In the genomic region with DNA sequence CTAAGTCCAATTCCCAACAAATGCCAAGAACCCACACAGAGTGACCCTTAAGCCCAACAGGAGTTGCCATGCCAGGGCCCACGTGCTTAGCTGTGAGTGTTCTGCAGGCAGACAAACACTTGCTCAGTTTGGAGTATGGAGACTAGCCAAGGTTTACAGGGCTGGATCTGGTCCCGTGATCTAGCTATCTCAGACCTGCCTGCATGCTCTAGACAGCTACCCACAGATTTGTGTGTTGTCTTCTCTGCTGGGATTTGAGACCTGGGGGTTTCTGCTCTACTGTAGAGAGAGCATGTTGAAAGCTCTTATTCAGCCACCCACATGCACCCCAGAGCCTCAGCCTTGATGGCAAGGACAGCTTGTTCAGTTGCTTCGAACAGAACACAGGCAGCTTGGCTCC, we compare ENCODE assay signal across 9 mouse cellular contexts. TPM values are rescaled to one million over a fixed set of nuclear protein-coding genes. Genes with fewer than 3 reads are reported as not detected.
DNase-seq lines count a peak whose midpoint lies in the region; ATAC-seq and TF ChIP-seq lines count a peak whose summit lies in the region.
"Had no signal": no experiment of that assay in that cellular context is flagged by ENCODE, and none has a peak within 500 bp of the region (broad histone marks: within the 10 kb centered on the region; RNA-seq: fewer than 3 reads in every experiment).

No protein-coding gene starts in this region.

- TF ChIP-seq EP300 in heart, postnatal 0 days (IDR thresholded peaks at IDR 0.05; ENCODE audit: low read depth), result no peak

- no peak overlapping the region for H3K9ac ChIP-seq in kidney, embryonic 15.5 days
- H3K9ac ChIP-seq in heart, postnatal 0 days (replicated peaks; ENCODE audit: low read depth, low read length), result no peak overlapping the region
- no peak overlapping the region for H3K9ac ChIP-seq in lung, embryonic 16.5 days (ENCODE audit: low read length)
- H3K9ac ChIP-seq: heart, embryonic 13.5 days had no signal

- no peak for ATAC-seq in kidney, embryonic 15.5 days (replicated peaks; ENCODE audit: low FRiP score)
- ATAC-seq in heart, postnatal 0 days (ENCODE audit: insufficient read depth, low read depth), result peak; percentile 59; the same call in 1 of the 2 replicates
- ATAC-seq in lung, embryonic 16.5 days (ENCODE audit: low read depth), result peak; percentile 70

- H3K4me3 ChIP-seq in kidney, embryonic 15.5 days (replicated peaks), result no peak overlapping the region
- no peak overlapping the region for H3K4me3 ChIP-seq in heart, postnatal 0 days (ENCODE audit: low read depth, low read length)
- no peak overlapping the region for H3K4me3 ChIP-seq in lung, embryonic 16.5 days (ENCODE audit: low read length)
- H3K4me3 ChIP-seq: heart, embryonic 13.5 days had no signal

- H3K36me3 ChIP-seq in kidney, embryonic 15.5 days, result no peaks in the 10 kb centered on the region
- no peaks in the 10 kb centered on the region for H3K36me3 ChIP-seq in heart, postnatal 0 days (replicated peaks; ENCODE audit: control insufficient read depth, insufficient read depth, low read length)
- no peaks in the 10 kb centered on the region for H3K36me3 ChIP-seq in lung, embryonic 16.5 days (ENCODE audit: control insufficient read depth, insufficient read depth, low read length)
- H3K36me3 ChIP-seq: heart, embryonic 13.5 days had no signal

- no peaks in the 10 kb centered on the region for H3K9me3 ChIP-seq in kidney, embryonic 15.5 days (replicated peaks)
- no peaks in the 10 kb centered on the region for H3K9me3 ChIP-seq in heart, postnatal 0 days (replicated peaks; ENCODE audit: control insufficient read depth, low read length)
- no peaks in the 10 kb centered on the region for H3K9me3 ChIP-seq in lung, embryonic 16.5 days (ENCODE audit: control insufficient read depth, low read length)
- H3K9me3 ChIP-seq: heart, embryonic 13.5 days had no signal

- WGBS in kidney, embryonic 15.5 days, result 76% methylated on average over 3 of the region's 3 CpGs
- 29% methylated on average over 3 of the region's 3 CpGs for WGBS in heart, postnatal 0 days
- WGBS in lung, embryonic 16.5 days, result 38% methylated on average over 3 of the region's 3 CpGs

- H3K27ac ChIP-seq in kidney, embryonic 15.5 days, result no peak overlapping the region
- 0 out of 2 replicates have a peak overlapping the region, but pooled peaks have one; percentile 23 for H3K27ac ChIP-seq in heart, postnatal 0 days (ENCODE audit: low read depth)
- H3K27ac ChIP-seq in lung, embryonic 16.5 days (ENCODE audit: low read length), result peak overlapping the region; percentile 78
- H3K27ac ChIP-seq: heart, embryonic 13.5 days had no signal

- no peak overlapping the region for H3K4me2 ChIP-seq in kidney, embryonic 15.5 days
- no peak overlapping the region for H3K4me2 ChIP-seq in heart, postnatal 0 days (ENCODE audit: low read depth, low read length)
- no peak overlapping the region for H3K4me2 ChIP-seq in lung, embryonic 16.5 days (ENCODE audit: low read depth, low read length)
- H3K4me2 ChIP-seq: heart, embryonic 13.5 days had no signal

- peaks cover 20% of the 10 kb centered on the region for H3K4me1 ChIP-seq in kidney, embryonic 15.5 days
- H3K4me1 ChIP-seq in heart, postnatal 0 days (ENCODE audit: control insufficient read depth, insufficient read depth), result peaks cover 18% of the 10 kb centered on the region
- H3K4me1 ChIP-seq in lung, embryonic 16.5 days (replicated peaks; ENCODE audit: control insufficient read depth, insufficient read depth, low read length), result peaks cover 49% of the 10 kb centered on the region

- H3K27me3 ChIP-seq in kidney, embryonic 15.5 days, result no peaks in the 10 kb centered on the region
- no peaks in the 10 kb centered on the region for H3K27me3 ChIP-seq in heart, postnatal 0 days (ENCODE audit: control insufficient read depth, insufficient read depth, low read length)
- H3K27me3 ChIP-seq in lung, embryonic 16.5 days (ENCODE audit: control insufficient read depth, insufficient read depth, low read depth, low read length), result no peaks in the 10 kb centered on the region

- no peak for TF ChIP-seq CTCF in heart, postnatal 0 days (IDR thresholded peaks at IDR 0.05; ENCODE audit: low read depth)

- DNase-seq in adrenal gland, postnatal 10 days, result peak; percentile 70
- DNase-seq in adrenal gland, postnatal 4 days (ENCODE audit: low spot score in 2 of 2), result no peak
- peak; percentile 77 for DNase-seq in kidney, adult 9 months
- DNase-seq in heart, postnatal 0 days (ENCODE audit: low spot score), result peak; percentile 55
- no peak for DNase-seq in c-Kit-positive CD71-positive TER-119-positive erythroid progenitor cells, embryonic 14.5 days (ENCODE audit: low spot score)
- DNase-seq in neural tube, embryonic 10.5 days (ENCODE audit: extremely low spot score, low spot score), result no peak

RNA-seq across cellular contexts. Expression of a gene that starts 45.3 kb away (rescaled TPM):
- 100 to 1,000 TPM; 177 to 223 TPM for total RNA-seq in adrenal gland, postnatal 10 days (2021)
- total RNA-seq in adrenal gland, postnatal 4 days (2021), result 100 to 1,000 TPM; 176 to 206 TPM
- polyA plus RNA-seq in kidney, embryonic 15.5 days (2015; fragmentation: Nextera tagmentation; extraction: Ambion mirVana), result 35.4 and 38.7 TPM in 2 replicates
- 202 and 228 TPM in 2 replicates for total RNA-seq in heart, postnatal 0 days (2014; rRNA removed; ENCODE audit: low replicate concordance)
- 31.4 and 34.2 TPM in 2 replicates for polyA plus RNA-seq in heart, postnatal 0 days (2015; fragmentation: Nextera tagmentation; extraction: Ambion mirVana)
- 47.8 and 49.2 TPM in 2 replicates for polyA plus RNA-seq in lung, embryonic 16.5 days (2015; fragmentation: Nextera tagmentation; extraction: Ambion mirVana)

Comparison
In these comparisons a context has a peak if more than half of its experiments do, and no peak if none do; other contexts are left out.
1. DNase-seq: peak in adrenal gland, postnatal 10 days (single experiment), kidney, adult 9 months (single experiment) and heart, postnatal 0 days (single experiment); none in adrenal gland, postnatal 4 days (0 of 2), c-Kit-positive CD71-positive TER-119-positive erythroid progenitor cells, embryonic 14.5 days (single experiment) and neural tube, embryonic 10.5 days (single experiment).